Mouse (Mus musculus): ENCODE data around the gene Acbd5. TPM values are rescaled to one million over a fixed set of nuclear protein-coding genes. Genes with fewer than 3 reads are reported as not detected.

Gene Acbd5
- total and polyA plus RNA-seq, 3 experiments, result 6.3 to 6.5 TPM; not detected in 1

- TF ChIP-seq USF1 (IDR thresholded peaks at IDR 0.05; ENCODE audit: low read depth, low read length) (0 out of 2 replicates have a peak, but pooled peaks have one; percentile 23), MAZ (IDR thresholded peaks at IDR 0.05; ENCODE audit: low read depth, low read length) (no peak), POLR2A (IDR thresholded peaks at IDR 0.05; ENCODE audit: control insufficient read depth in 1 of 2, insufficient read depth in 1 of 2, low read depth in 1 of 2, low read length in 2 of 2, poor library complexity in 1 of 2) (no peak), MYB (IDR thresholded peaks at IDR 0.05; ENCODE audit: low read depth, low read length) (no peak), BHLHE40 (IDR thresholded peaks at IDR 0.05; ENCODE audit: borderline replicate concordance, low read depth, low read length) (peak; percentile 62; the same call in 1 of the 2 replicates), SMC3 (IDR thresholded peaks at IDR 0.05; ENCODE audit: low read depth, low read length) (no peak), KAT2A (conservative IDR thresholded peaks at IDR 0.05; ENCODE audit: low read depth, low read length) (no peak), USF2 (IDR thresholded peaks at IDR 0.05; ENCODE audit: borderline replicate concordance in 1 of 2, insufficient read depth in 1 of 2, low read depth in 1 of 2, low read length in 2 of 2) (no peak), ZC3H11A (IDR thresholded peaks at IDR 0.05; ENCODE audit: low read depth, low read length) (no peak), TAL1 (IDR thresholded peaks at IDR 0.05; ENCODE audit: low read length) (no peak), JUND (IDR thresholded peaks at IDR 0.05; ENCODE audit: low read depth, low read length) (no peak), MEF2A (IDR thresholded peaks at IDR 0.05; ENCODE audit: extremely low read depth, insufficient replicate concordance, low read depth, low read length, poor library complexity, severe bottlenecking) (no peak), RCOR1 (IDR thresholded peaks at IDR 0.05; ENCODE audit: low read depth, low read length) (no peak; the same call in 1 of the 2 replicates), TBP (IDR thresholded peaks at IDR 0.05; ENCODE audit: low read depth, low read length) (0 out of 2 replicates have a peak, but pooled peaks have one; percentile 28), MAX (IDR thresholded peaks at IDR 0.05; ENCODE audit: low read length) (no peak), MYC (IDR thresholded peaks at IDR 0.05; ENCODE audit: low read depth, low read length) (no peak), GABPA (IDR thresholded peaks at IDR 0.05; ENCODE audit: low read depth, low read length) (no peak), POLR2AphosphoS5 (IDR thresholded peaks at IDR 0.05; ENCODE audit: borderline replicate concordance, low read depth, low read length) (no peak), ETS1 (IDR thresholded peaks at IDR 0.05; ENCODE audit: low read depth, low read length) (peak; percentile 45; the same call in 1 of the 2 replicates)
These were observed 28.6 kb upstream of the Acbd5 start (continued) for GRCm38 (mm10) chr2:23039082-23040000.

GRCm38 (mm10) chr2:23040001-23040646 lies 27.8 kb upstream of the Acbd5 start, which contains the start of gene Abi1:
Gene Abi1, minus strand, starts transcription at chr2:23040241.
- peaks cover 0 to 19% of the 10 kb centered on the region in 2 experiments; a peak in 2 of 4 replicates for H3K36me3 ChIP-seq (ENCODE audit: control insufficient read depth in 1 of 2, insufficient read depth in 2 of 2, low read length in 2 of 2)
- peak; percentile 98 for DNase-seq (ENCODE audit: low read depth, low spot score)
- H3K79me2 ChIP-seq (ENCODE audit: control insufficient read depth, insufficient read depth, low read length, poor library complexity), result peaks cover 36% of the 10 kb centered on the region
- H3K27ac ChIP-seq (ENCODE audit: control insufficient read depth, low read depth, low read length), result peak within 1 kb of the TSS; percentile 82
- peak within 1 kb of the TSS; percentile 67 to 69 for H3K4me3 ChIP-seq (ENCODE audit: control insufficient read depth in 1 of 2, insufficient read depth in 1 of 2, low read depth in 2 of 2, low read length in 2 of 2)
- H3K27me3 ChIP-seq (ENCODE audit: control insufficient read depth in 1 of 2, insufficient read depth in 2 of 2, low read length in 2 of 2), result no peaks in the 10 kb centered on the region
- H3K9ac ChIP-seq (ENCODE audit: control insufficient read depth, low read depth, low read length, poor library complexity, severe bottlenecking), result peak within 1 kb of the TSS; percentile 76
- no peaks in the 10 kb centered on the region for H3K9me3 ChIP-seq (replicated peaks; ENCODE audit: insufficient read depth, low read length)
- H3K4me1 ChIP-seq (ENCODE audit: control insufficient read depth in 1 of 2, insufficient read depth in 2 of 2, low read length in 2 of 2), result peaks cover 8 to 10% of the 10 kb centered on the region in 2 experiments
- TF ChIP-seq EP300 (IDR thresholded peaks at IDR 0.05; ENCODE audit: low read depth in 1 of 2, low read length in 2 of 2), result peak in 1 of 2 experiments; percentile 19; a peak in 1 of 4 replicates
- peak; percentile 56 for TF ChIP-seq SMC3 (IDR thresholded peaks at IDR 0.05; ENCODE audit: low read depth, low read length)
- TF ChIP-seq GABPA (IDR thresholded peaks at IDR 0.05; ENCODE audit: low read depth, low read length), result no peak
- 0 out of 2 replicates have a peak, but pooled peaks have one; percentile 31 for TF ChIP-seq USF1 (IDR thresholded peaks at IDR 0.05; ENCODE audit: low read depth, low read length)
- TF ChIP-seq MAX (IDR thresholded peaks at IDR 0.05; ENCODE audit: low read length), result no peak
- TF ChIP-seq ZNF384 (IDR thresholded peaks at IDR 0.05; ENCODE audit: low read depth, low read length), result peak; percentile 86
- TF ChIP-seq NRF1 (IDR thresholded peaks at IDR 0.05; ENCODE audit: insufficient read depth, low read depth, low read length, poor library complexity, severe bottlenecking), result peak; percentile 86
- no peak for TF ChIP-seq E2F4 (IDR thresholded peaks at IDR 0.05; ENCODE audit: borderline replicate concordance, low read depth, low read length)
- no peak for TF ChIP-seq JUND (IDR thresholded peaks at IDR 0.05; ENCODE audit: low read depth, low read length)
- no peak for TF ChIP-seq USF2 (IDR thresholded peaks at IDR 0.05; ENCODE audit: borderline replicate concordance in 1 of 2, insufficient read depth in 1 of 2, low read depth in 1 of 2, low read length in 2 of 2)
- TF ChIP-seq CTCF (IDR thresholded peaks at IDR 0.05 in 2 of 3, conservative IDR thresholded peaks at IDR 0.05 in 1 of 3; ENCODE audit: control insufficient read depth in 1 of 3, insufficient read depth in 1 of 3, low read depth in 2 of 3, low read length in 3 of 3, poor library complexity in 1 of 3, severe bottlenecking in 1 of 3), result peak in 1 of 3 experiments; percentile 61; a peak in 2 of 6 replicates
- TF ChIP-seq POLR2AphosphoS5 (IDR thresholded peaks at IDR 0.05; ENCODE audit: borderline replicate concordance, low read depth, low read length), result 0 out of 2 replicates have a peak, but pooled peaks have one; percentile 22
- TF ChIP-seq TCF12 (IDR thresholded peaks at IDR 0.05; ENCODE audit: low read depth, low read length), result peak; percentile 65
- peak; percentile 59 for TF ChIP-seq MXI1 (IDR thresholded peaks at IDR 0.05; ENCODE audit: low read depth, low read length)
- peak; percentile 92 for TF ChIP-seq RCOR1 (IDR thresholded peaks at IDR 0.05; ENCODE audit: low read depth, low read length)
- peak; percentile 99 for TF ChIP-seq CHD2 (IDR thresholded peaks at IDR 0.05; ENCODE audit: low read length)
- peak; percentile 73; the same call in 1 of the 2 replicates for TF ChIP-seq POLR2AphosphoS2 (IDR thresholded peaks at IDR 0.05; ENCODE audit: low read length)
- TF ChIP-seq ZKSCAN1 (IDR thresholded peaks at IDR 0.05; ENCODE audit: low read depth, low read length), result no peak

Data from MEL (cell line).